Mouse (Mus musculus): Measurements from ENCODE around the gene Mgat4c. TPM values are rescaled to one million over a fixed set of nuclear protein-coding genes. Genes with fewer than 3 reads are reported as not detected.

The Mgat4c gene
- polyA plus RNA-seq (2012; rRNA removed): 4.1 and 5.9 TPM in 2 replicates

DNA sequence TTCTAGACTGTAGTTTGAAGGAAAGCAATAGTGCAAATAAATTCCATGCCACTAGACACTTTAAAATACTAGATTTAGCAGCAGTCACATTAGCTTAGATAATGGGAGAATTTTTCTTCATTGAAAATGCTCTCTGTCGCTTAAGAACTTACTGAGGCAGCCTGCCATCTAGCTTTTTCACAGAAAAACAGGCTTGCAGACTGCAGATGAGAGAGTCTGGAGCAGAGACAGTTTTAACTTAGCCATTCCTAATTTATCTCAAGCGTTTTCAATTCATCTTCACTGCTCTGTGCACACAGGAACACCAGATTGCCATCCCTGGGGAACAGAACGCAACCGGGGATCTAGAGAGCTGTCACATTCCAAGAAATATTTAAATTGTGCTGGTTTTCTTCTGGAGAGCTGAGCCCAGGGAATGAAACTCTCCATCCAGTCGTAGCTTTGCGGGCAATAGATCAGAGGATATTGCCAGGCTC is at the start of gene Mgat4c:
TSS of gene Mgat4c (plus strand) at position 51 of the 476 bp plus-strand sequence.

